Mouse (Mus musculus): Measurements from ENCODE around the gene Gng4. TPM values are rescaled to one million over a fixed set of nuclear protein-coding genes. Genes with fewer than 3 reads are reported as not detected.

Gng4 gene
- polyA plus RNA-seq, 2 experiments: 0.02 TPM; not detected in 1

GRCm38 (mm10) chr13:13828125-13828524, 44.3 kb downstream of the Gng4 start:
- H3K9ac ChIP-seq (replicated peaks): no peak overlapping the region
- TF ChIP-seq CTCF (IDR thresholded peaks at IDR 0.05; ENCODE audit: low read depth): no peak
- no peak for TF ChIP-seq EP300 (IDR thresholded peaks at IDR 0.05; ENCODE audit: low read depth)
- no peak overlapping the region for H3K27ac ChIP-seq
- no peak overlapping the region for H3K4me3 ChIP-seq (ENCODE audit: insufficient read depth in 1 of 2, low read depth in 2 of 2, low read length in 2 of 2)
- no peaks in the 10 kb centered on the region for H3K36me3 ChIP-seq (replicated peaks; ENCODE audit: control insufficient read depth, insufficient read depth, low read depth)
- no peaks in the 10 kb centered on the region for H3K9me3 ChIP-seq (ENCODE audit: control insufficient read depth, low read length)
- no peak overlapping the region for H3K4me2 ChIP-seq (ENCODE audit: low read depth)
- WGBS (ENCODE audit: insufficient replicate concordance): 12% methylated on average over 1 of the region's 1 CpGs
- no peaks in the 10 kb centered on the region for H3K4me1 ChIP-seq (replicated peaks; ENCODE audit: control insufficient read depth in 2 of 2, insufficient read depth in 2 of 2, low read length in 1 of 2)
- H3K27me3 ChIP-seq (ENCODE audit: control insufficient read depth, insufficient read depth, low read length): no peaks in the 10 kb centered on the region
- no peak for ATAC-seq (ENCODE audit: insufficient read depth)
- DNase-seq (ENCODE audit: low read depth in 3 of 3, low spot score in 3 of 3): no peak

GRCm38 (mm10) chr13:13830469-13831074, 46.7 kb downstream of the Gng4 start:
- DNase-seq (ENCODE audit: low read depth in 3 of 3, low spot score in 3 of 3) (no peak), ATAC-seq (ENCODE audit: insufficient read depth) (no peak)
- H3K36me3 ChIP-seq (replicated peaks; ENCODE audit: control insufficient read depth, insufficient read depth, low read depth): no peaks in the 10 kb centered on the region
- H3K27me3 ChIP-seq (ENCODE audit: control insufficient read depth, insufficient read depth, low read length): no peaks in the 10 kb centered on the region
- no peak overlapping the region for H3K27ac ChIP-seq
- no peaks in the 10 kb centered on the region for H3K4me1 ChIP-seq (replicated peaks; ENCODE audit: control insufficient read depth in 2 of 2, insufficient read depth in 2 of 2, low read length in 1 of 2)
- no peak for TF ChIP-seq CTCF (IDR thresholded peaks at IDR 0.05; ENCODE audit: low read depth)
- no peak for TF ChIP-seq EP300 (IDR thresholded peaks at IDR 0.05; ENCODE audit: low read depth)
- WGBS (ENCODE audit: insufficient replicate concordance): 24% methylated on average over 4 of the region's 4 CpGs
- no peak overlapping the region for H3K4me3 ChIP-seq (ENCODE audit: insufficient read depth in 1 of 2, low read depth in 2 of 2, low read length in 2 of 2)
- H3K4me2 ChIP-seq (ENCODE audit: low read depth): no peak overlapping the region
- no peaks in the 10 kb centered on the region for H3K9me3 ChIP-seq (ENCODE audit: control insufficient read depth, low read length)
- no peak overlapping the region for H3K9ac ChIP-seq (replicated peaks)

- ATAC-seq (ENCODE audit: insufficient read depth) (no peak), DNase-seq (ENCODE audit: low read depth in 3 of 3, low spot score in 3 of 3) (peak; percentile 4 to 13 (median 11))
- H3K9me3 ChIP-seq (ENCODE audit: control insufficient read depth, low read length): no peaks in the 10 kb centered on the region
- H3K36me3 ChIP-seq (replicated peaks; ENCODE audit: control insufficient read depth, insufficient read depth, low read depth): no peaks in the 10 kb centered on the region
- H3K4me3 ChIP-seq (ENCODE audit: insufficient read depth in 1 of 2, low read depth in 2 of 2, low read length in 2 of 2): no peak overlapping the region
- no peaks in the 10 kb centered on the region for H3K27me3 ChIP-seq (ENCODE audit: control insufficient read depth, insufficient read depth, low read length)
- H3K4me1 ChIP-seq (replicated peaks; ENCODE audit: control insufficient read depth in 2 of 2, insufficient read depth in 2 of 2, low read length in 1 of 2): no peaks in the 10 kb centered on the region
- peak; percentile 80 for TF ChIP-seq CTCF (IDR thresholded peaks at IDR 0.05; ENCODE audit: low read depth)
- TF ChIP-seq EP300 (IDR thresholded peaks at IDR 0.05; ENCODE audit: low read depth): no peak
- 17% methylated on average over 2 of the region's 2 CpGs for whole genome bisulfite sequencing (ENCODE audit: insufficient replicate concordance)
- no peak overlapping the region for H3K9ac ChIP-seq (replicated peaks)
- H3K27ac ChIP-seq: no peak overlapping the region
- H3K4me2 ChIP-seq (ENCODE audit: low read depth): no peak overlapping the region
These were observed 51.3 kb downstream of the Gng4 start for GRCm38 (mm10) chr13:13835180-13835579.

- Histone ChIP-seq H3K36me3 (replicated peaks; ENCODE audit: control insufficient read depth, insufficient read depth, low read depth) (no peaks in the 10 kb centered on the region), H3K4me1 (replicated peaks; ENCODE audit: control insufficient read depth in 2 of 2, insufficient read depth in 2 of 2, low read length in 1 of 2) (no peaks in the 10 kb centered on the region), H3K9me3 (ENCODE audit: control insufficient read depth, low read length) (no peaks in the 10 kb centered on the region), H3K4me2 (ENCODE audit: low read depth) (no peak overlapping the region), H3K4me3 (ENCODE audit: insufficient read depth in 1 of 2, low read depth in 2 of 2, low read length in 2 of 2) (no peak overlapping the region), H3K27me3 (ENCODE audit: control insufficient read depth, insufficient read depth, low read length) (no peaks in the 10 kb centered on the region), H3K27ac (no peak overlapping the region), H3K9ac (replicated peaks) (no peak overlapping the region)
- TF ChIP-seq CTCF (IDR thresholded peaks at IDR 0.05; ENCODE audit: low read depth): no peak
- no peak for TF ChIP-seq EP300 (IDR thresholded peaks at IDR 0.05; ENCODE audit: low read depth)
- 51% methylated on average over 4 of the region's 4 CpGs for WGBS (ENCODE audit: insufficient replicate concordance)
- ATAC-seq (ENCODE audit: insufficient read depth): no peak
- DNase-seq (ENCODE audit: low read depth in 3 of 3, low spot score in 3 of 3): no peak
These were observed 61.2 kb downstream of the Gng4 start for GRCm38 (mm10) chr13:13845021-13845420.

GRCm38 (mm10) chr13:13847075-13847599, 63.3 kb downstream of the Gng4 start:
- no peak overlapping the region for H3K4me3 ChIP-seq (ENCODE audit: insufficient read depth in 1 of 2, low read depth in 2 of 2, low read length in 2 of 2)
- H3K36me3 ChIP-seq (replicated peaks; ENCODE audit: control insufficient read depth, insufficient read depth, low read depth): no peaks in the 10 kb centered on the region
- no peaks in the 10 kb centered on the region for H3K4me1 ChIP-seq (replicated peaks; ENCODE audit: control insufficient read depth in 2 of 2, insufficient read depth in 2 of 2, low read length in 1 of 2)
- H3K27me3 ChIP-seq (ENCODE audit: control insufficient read depth, insufficient read depth, low read length): no peaks in the 10 kb centered on the region
- no peak for ATAC-seq (ENCODE audit: insufficient read depth)
- no peaks in the 10 kb centered on the region for H3K9me3 ChIP-seq (ENCODE audit: control insufficient read depth, low read length)
- TF ChIP-seq EP300 (IDR thresholded peaks at IDR 0.05; ENCODE audit: low read depth) (no peak), CTCF (IDR thresholded peaks at IDR 0.05; ENCODE audit: low read depth) (no peak)
- H3K9ac ChIP-seq (replicated peaks): no peak overlapping the region
- H3K27ac ChIP-seq: no peak overlapping the region
- DNase-seq (ENCODE audit: low read depth in 3 of 3, low spot score in 3 of 3): no peak
- H3K4me2 ChIP-seq (ENCODE audit: low read depth): no peak overlapping the region
- WGBS (ENCODE audit: insufficient replicate concordance): 41% methylated on average over 3 of the region's 3 CpGs
